Mouse (Mus musculus) left cerebral cortex, postnatal 36 days (tissue): Measurements from ENCODE around the gene Gm8914. TPM values are rescaled to one million over a fixed set of nuclear protein-coding genes. Genes with fewer than 3 reads are reported as not detected.
"Not testable (repeated sequence)": the region's sequence is repeated elsewhere in the genome, so short reads cannot be mapped to it uniquely, and the experiment has no call there.

Source experiments
- DNase-seq, 2 experiments: peaks; one replicate each; pipeline ENCODE4 v3.0.0; 2021 to 2022; ENCODE audit warnings: low spot score in 2 of 2, mixed read lengths in 1 of 2
- intact Hi-C: fragments of 180-260 bp; cut with DNase I; formaldehyde crosslinking; loops from one replicate; pipeline ENCODE4 v1.15.1; 2025
- total RNA-seq, 2 experiments: library from RNA; stranded (reverse); gene quantifications; 2 replicates each; pipeline ENCODE4 v1.2.3; 2021

Gene Gm8914
- not detected for total RNA-seq

DNA sequence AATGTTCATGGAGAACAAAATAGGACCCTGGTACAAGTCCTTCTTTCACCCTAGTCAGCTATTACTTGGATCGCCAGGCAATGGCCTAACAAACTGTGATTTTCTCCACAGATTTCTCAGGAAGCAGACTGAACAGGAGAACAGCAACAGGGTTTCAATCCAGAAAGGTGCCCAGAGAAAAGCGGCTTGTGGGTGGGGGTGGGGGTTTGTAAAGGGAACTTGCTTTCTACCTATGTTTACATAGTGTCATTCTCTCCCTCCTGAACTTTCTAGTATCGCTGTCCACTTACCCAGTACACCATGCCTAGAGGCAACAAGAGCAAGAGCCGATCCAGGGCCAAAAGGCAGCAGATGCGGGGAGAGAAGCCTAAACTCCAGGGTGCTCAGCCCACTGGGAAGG lies at the start of gene Gm8914:
Gene Gm8914, plus strand, starts transcription at position 301 of the 400 bp plus-strand sequence.
- intact Hi-C loops, DNase-seq: not testable (repeated sequence)

Other genes with a start within 250 kb of the Gm8914 start
- gene Mageb2, start 148.4 kb upstream of the Gm8914 start, total RNA-seq: not detected
- not detected for gene Gm5072, start 87.6 kb upstream of the Gm8914 start, total RNA-seq
- gene 1700084M14Rik, start 95.8 kb downstream of the Gm8914 start, total RNA-seq: not detected
- gene Gm14781, start 152.1 kb downstream of the Gm8914 start, total RNA-seq: not detected